Comparison of ENCODE assay signal across 27 mouse cellular contexts in the genomic region with DNA sequence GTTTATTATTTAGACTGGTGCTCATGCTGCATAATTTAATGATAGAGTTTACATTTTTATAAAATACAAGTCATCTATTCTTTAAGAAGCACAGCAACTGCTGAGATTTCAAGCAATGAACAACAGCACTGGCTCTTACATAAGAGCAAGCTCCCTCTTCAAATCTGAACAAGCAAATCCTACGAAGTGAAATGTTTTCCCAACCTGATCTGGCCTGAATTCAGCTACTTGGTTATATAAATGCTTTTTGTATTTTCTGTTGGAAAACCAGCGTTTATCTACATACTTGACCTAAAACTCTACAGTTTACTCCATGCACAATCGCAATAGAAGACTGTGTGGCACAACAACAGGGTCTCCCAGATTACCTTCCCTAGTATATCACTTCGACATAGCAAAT. TPM values are rescaled to one million over a fixed set of nuclear protein-coding genes. Genes with fewer than 3 reads are reported as not detected.
DNase-seq lines count a peak whose midpoint lies in the region; ATAC-seq and TF ChIP-seq lines count a peak whose summit lies in the region.
"Had no signal": no experiment of that assay in that cellular context is flagged by ENCODE, and none has a peak within 500 bp of the region (broad histone marks: within the 10 kb centered on the region; RNA-seq: fewer than 3 reads in every experiment).

No protein-coding gene starts in this region.

- H3K4me2 ChIP-seq in intestine, embryonic 16.5 days (ENCODE audit: low read depth, low read length) = no peak overlapping the region
- peak overlapping the region; percentile 47 for H3K4me2 ChIP-seq in liver, postnatal 0 days (ENCODE audit: low read depth, low read length)
- no peak overlapping the region for H3K4me2 ChIP-seq in hindbrain, embryonic 14.5 days (replicated peaks)
- H3K4me2 ChIP-seq in hindbrain, embryonic 12.5 days (replicated peaks) = no peak overlapping the region
- H3K4me2 ChIP-seq: embryonic facial prominence, embryonic 13.5 days; forebrain, embryonic 15.5 days; heart, embryonic 13.5 days; limb, embryonic 13.5 days; lung, embryonic 14.5 days had no signal

- DNase-seq in kidney, adult 9 months = peak; percentile 56
- DNase-seq in kidney, adult 11 months = no peak
- DNase-seq in lung, postnatal 25 days (ENCODE audit: low spot score) = peak; percentile 34
- no peak for DNase-seq in lung, postnatal 4 days
- DNase-seq in liver, postnatal 0 days = no peak
- DNase-seq in hindbrain, embryonic 14.5 days (ENCODE audit: low spot score) = no peak
- DNase-seq: adrenal gland, postnatal 10 days; cerebellum, adult 11 months; cerebellum, adult 9-10 months; cerebellum, postnatal 36 days; embryo, embryonic 11 days; heart, postnatal 10 days; lung, embryonic 14.5 days; midbrain, embryonic 14.5 days; right cerebral cortex, postnatal 14 days; thymus, adult 18-20 months; thymus, postnatal 25 days had no signal

- TF ChIP-seq EP300 in liver, postnatal 0 days (IDR thresholded peaks at IDR 0.05; ENCODE audit: low read depth) = no peak

- peak; percentile 9; the same call in 1 of the 2 replicates for ATAC-seq in intestine, embryonic 16.5 days
- ATAC-seq in liver, postnatal 0 days = no peak
- no peak for ATAC-seq in hindbrain, embryonic 14.5 days (ENCODE audit: low FRiP score)
- no peak for ATAC-seq in hindbrain, embryonic 12.5 days (ENCODE audit: low FRiP score)
- ATAC-seq: forebrain, embryonic 15.5 days; hindbrain, embryonic 16.5 days; Patski had no signal

- H3K4me3 ChIP-seq in intestine, embryonic 16.5 days (ENCODE audit: low read length) = no peak overlapping the region
- no peak overlapping the region for H3K4me3 ChIP-seq in liver, postnatal 0 days (ENCODE audit: low read depth, low read length)
- H3K4me3 ChIP-seq in hindbrain, embryonic 14.5 days (replicated peaks; ENCODE audit: low read length) = no peak overlapping the region
- no peak overlapping the region for H3K4me3 ChIP-seq in hindbrain, embryonic 12.5 days
- H3K4me3 ChIP-seq: embryonic facial prominence, embryonic 13.5 days; forebrain, embryonic 10.5 days; forebrain, embryonic 15.5 days; heart, embryonic 13.5 days; limb, embryonic 13.5 days had no signal

- TF ChIP-seq CTCF in liver, postnatal 0 days (IDR thresholded peaks at IDR 0.05; ENCODE audit: low read depth) = no peak

- no peaks in the 10 kb centered on the region for H3K9me3 ChIP-seq in intestine, embryonic 16.5 days (ENCODE audit: control insufficient read depth, low read length)
- H3K9me3 ChIP-seq in liver, postnatal 0 days (ENCODE audit: low read length) = no peaks in the 10 kb centered on the region
- H3K9me3 ChIP-seq in hindbrain, embryonic 14.5 days (ENCODE audit: control insufficient read depth, low read length) = no peaks in the 10 kb centered on the region
- no peaks in the 10 kb centered on the region for H3K9me3 ChIP-seq in hindbrain, embryonic 12.5 days (replicated peaks)
- H3K9me3 ChIP-seq: embryonic facial prominence, embryonic 13.5 days; forebrain, embryonic 10.5 days; forebrain, embryonic 15.5 days; heart, embryonic 13.5 days; limb, embryonic 13.5 days had no signal

- no peaks in the 10 kb centered on the region for H3K27me3 ChIP-seq in intestine, embryonic 16.5 days (replicated peaks; ENCODE audit: control insufficient read depth, insufficient read depth, low read length)
- H3K27me3 ChIP-seq in liver, postnatal 0 days (ENCODE audit: insufficient read depth, low read length) = no peaks in the 10 kb centered on the region
- H3K27me3 ChIP-seq in hindbrain, embryonic 14.5 days (ENCODE audit: control insufficient read depth, insufficient read depth, low read length) = no peaks in the 10 kb centered on the region
- no peaks in the 10 kb centered on the region for H3K27me3 ChIP-seq in hindbrain, embryonic 12.5 days
- H3K27me3 ChIP-seq: embryonic facial prominence, embryonic 13.5 days; forebrain, embryonic 15.5 days; heart, embryonic 13.5 days; limb, embryonic 13.5 days had no signal

- 51% methylated on average over 4 of the region's 4 CpGs for WGBS in intestine, embryonic 16.5 days
- 53% methylated on average over 4 of the region's 4 CpGs for WGBS in liver, postnatal 0 days (ENCODE audit: insufficient replicate concordance)
- 92% methylated on average over 4 of the region's 4 CpGs for WGBS in hindbrain, embryonic 14.5 days
- WGBS in hindbrain, embryonic 12.5 days = 94% methylated on average over 4 of the region's 4 CpGs

- no peak overlapping the region for H3K9ac ChIP-seq in intestine, embryonic 16.5 days (ENCODE audit: low read depth, low read length)
- no peak overlapping the region for H3K9ac ChIP-seq in liver, postnatal 0 days (replicated peaks)
- no peak overlapping the region for H3K9ac ChIP-seq in hindbrain, embryonic 14.5 days
- no peak overlapping the region for H3K9ac ChIP-seq in hindbrain, embryonic 12.5 days
- H3K9ac ChIP-seq: embryonic facial prominence, embryonic 13.5 days; forebrain, embryonic 15.5 days; heart, embryonic 13.5 days; limb, embryonic 13.5 days; lung, embryonic 14.5 days had no signal

- H3K36me3 ChIP-seq in intestine, embryonic 16.5 days (ENCODE audit: control insufficient read depth, insufficient read depth, low read length) = no peaks in the 10 kb centered on the region
- no peaks in the 10 kb centered on the region for H3K36me3 ChIP-seq in liver, postnatal 0 days (replicated peaks; ENCODE audit: insufficient read depth, low read length)
- H3K36me3 ChIP-seq in hindbrain, embryonic 14.5 days (replicated peaks; ENCODE audit: control insufficient read depth, insufficient read depth) = no peaks in the 10 kb centered on the region
- H3K36me3 ChIP-seq in hindbrain, embryonic 12.5 days = no peaks in the 10 kb centered on the region
- H3K36me3 ChIP-seq: embryonic facial prominence, embryonic 13.5 days; forebrain, embryonic 10.5 days; forebrain, embryonic 15.5 days; heart, embryonic 13.5 days; limb, embryonic 13.5 days had no signal

- no peak overlapping the region for H3K27ac ChIP-seq in intestine, embryonic 16.5 days (ENCODE audit: low read length)
- peak overlapping the region; percentile 76 for H3K27ac ChIP-seq in liver, postnatal 0 days (ENCODE audit: low read depth)
- H3K27ac ChIP-seq in hindbrain, embryonic 14.5 days = no peak overlapping the region
- no peak overlapping the region for H3K27ac ChIP-seq in hindbrain, embryonic 12.5 days
- H3K27ac ChIP-seq: embryonic facial prominence, embryonic 13.5 days; forebrain, embryonic 10.5 days; forebrain, embryonic 15.5 days; heart, embryonic 13.5 days; limb, embryonic 13.5 days had no signal

- peaks cover 8% of the 10 kb centered on the region; the same call in 1 of the 2 replicates for H3K4me1 ChIP-seq in intestine, embryonic 16.5 days (ENCODE audit: control insufficient read depth, insufficient read depth, low read length)
- H3K4me1 ChIP-seq in liver, postnatal 0 days (ENCODE audit: insufficient read depth) = no peaks in the 10 kb centered on the region
- H3K4me1 ChIP-seq in hindbrain, embryonic 14.5 days (replicated peaks; ENCODE audit: control insufficient read depth, insufficient read depth, low read length) = no peaks in the 10 kb centered on the region
- H3K4me1 ChIP-seq in hindbrain, embryonic 12.5 days = no peaks in the 10 kb centered on the region
- H3K4me1 ChIP-seq: embryonic facial prominence, embryonic 13.5 days; forebrain, embryonic 10.5 days; forebrain, embryonic 15.5 days; heart, embryonic 13.5 days; limb, embryonic 13.5 days had no signal

RNA-seq across cellular contexts. Expression of a gene that starts 0.5 kb away (rescaled TPM):
- polyA plus RNA-seq in intestine, embryonic 16.5 days (2015; fragmentation: Nextera tagmentation; extraction: Ambion mirVana) = 11.1 and 11.8 TPM in 2 replicates
- polyA plus RNA-seq in liver, postnatal 0 days (2015; fragmentation: Nextera tagmentation; extraction: Ambion mirVana) = 8.8 and 11.5 TPM in 2 replicates
- polyA plus RNA-seq in hindbrain, embryonic 14.5 days (2014; fragmentation: Nextera tagmentation; extraction: Ambion mirVana) = not detected in 2 replicates
- not detected in 2 replicates for polyA plus RNA-seq in hindbrain, embryonic 12.5 days (2016; fragmentation: Nextera tagmentation; extraction: Ambion mirVana)
- polyA plus RNA-seq: embryonic facial prominence, embryonic 13.5 days; forebrain, embryonic 10.5 days; forebrain, embryonic 15.5 days; hindbrain, embryonic 16.5 days; limb, embryonic 13.5 days; lung, embryonic 14.5 days; midbrain, embryonic 14.5 days; neural tube, embryonic 14.5 days; Patski had no signal

Comparison
In these comparisons a context has a peak if more than half of its experiments do, and no peak if none do; other contexts are left out.
1. DNase-seq: peak in kidney, adult 9 months (single experiment) and lung, postnatal 25 days (single experiment); none in kidney, adult 11 months (single experiment), lung, postnatal 4 days (0 of 2), liver, postnatal 0 days (single experiment) and hindbrain, embryonic 14.5 days (single experiment).